Mouse (Mus musculus) liver, embryonic 14.5 days (tissue): ENCODE measurements at regions not wholly inside any gene's neighbourhood (a gene's known extent, or its start where the extent isn't known, plus 50 kb on each side); places are given as distances from the start of the nearest gene placed in this dataset.

Experiments
- CTCF ChIP-seq: IDR thresholded peaks from 2 replicates; pipeline ENCODE4 v1.5.1; 2016; ENCODE audit warnings: antibody characterized with exemption, low read depth, control low read depth
- EP300 ChIP-seq: IDR thresholded peaks from 2 replicates; pipeline ENCODE4 v1.6.1; 2016; ENCODE audit warnings: antibody characterized with exemption, low read depth

DNA sequence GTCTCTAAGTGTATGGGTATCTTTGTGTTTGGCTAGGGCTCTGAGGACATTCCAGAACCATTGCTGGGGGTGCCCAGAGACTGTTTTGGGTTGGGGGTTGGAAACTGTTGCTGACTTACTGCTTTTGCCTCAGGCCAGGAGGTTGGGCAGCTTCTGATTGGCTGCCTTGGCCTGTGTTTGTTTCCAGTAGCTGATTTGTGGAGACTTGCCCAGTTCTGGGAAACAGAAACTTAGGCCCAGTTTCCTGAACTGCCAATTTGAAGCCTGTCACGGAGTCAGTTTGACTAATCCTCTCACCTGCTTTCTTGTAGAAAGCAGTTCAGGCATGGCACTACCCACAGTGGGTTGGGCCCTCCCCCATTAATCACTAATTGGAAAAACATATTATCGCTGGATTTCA is 59.7 kb upstream of the Cers4 start:
- TF ChIP-seq CTCF (no peak), EP300 (no peak)
